24 mouse cellular contexts compared by ENCODE assay signal in genomic region chr10:27264713-27265112, GRCm38 (mm10).
DNase-seq lines count a peak whose midpoint lies in the region; TF ChIP-seq lines count a peak whose summit lies in the region.
"Had no signal": no experiment of that assay in that cellular context is flagged by ENCODE, and none has a peak within 500 bp of the region (broad histone marks: within the 10 kb centered on the region; RNA-seq: fewer than 3 reads in every experiment).

No protein-coding gene starts in this region.

- H3K79me2 ChIP-seq in heart, adult 2 months (replicated peaks; ENCODE audit: control insufficient read depth, insufficient read depth, low read length) = no peaks in the 10 kb centered on the region

- H3K9ac ChIP-seq in heart, adult 2 months (ENCODE audit: low read depth, low read length) = no peak overlapping the region
- H3K9ac ChIP-seq: embryonic facial prominence, embryonic 12.5 days; forebrain, embryonic 12.5 days; heart, embryonic 12.5 days; hindbrain, embryonic 12.5 days; limb, embryonic 12.5 days; liver, postnatal 0 days had no signal

- no peak for DNase-seq in heart, adult 2 months
- no peak for DNase-seq in heart, adult 9 months (ENCODE audit: low spot score in 2 of 2)
- DNase-seq in layer of hippocampus, adult 2 months (ENCODE audit: low spot score in 2 of 2) = no peak
- no peak for DNase-seq in layer of hippocampus, postnatal 10 days (ENCODE audit: low spot score in 2 of 2)
- peak; percentile 13 for DNase-seq in ES-CJ7 (ENCODE audit: low read depth, low spot score)
- DNase-seq in telencephalon, adult 2 months (ENCODE audit: low read depth, low spot score) = peak; percentile 1
- no peak for DNase-seq in lung, adult 18-20 months
- DNase-seq: adrenal gland, adult 8-10 months; B cell, adult 2 months; cerebellum, adult 2 months; cerebellum, postnatal 25 days; gastrocnemius, postnatal 10 days; heart, postnatal 14 days; kidney, adult 18-20 months; kidney, postnatal 14 days; liver, postnatal 0 days; lung, postnatal 10 days; thymus, postnatal 14 days had no signal

- no peaks in the 10 kb centered on the region; the same call in 1 of the 2 replicates for H3K36me3 ChIP-seq in heart, adult 2 months (ENCODE audit: control insufficient read depth, insufficient read depth, low read length)
- H3K36me3 ChIP-seq: embryonic facial prominence, embryonic 12.5 days; forebrain, embryonic 12.5 days; heart, embryonic 12.5 days; hindbrain, embryonic 12.5 days; limb, embryonic 12.5 days had no signal

- whole genome bisulfite sequencing in heart, adult 2 months = 59% methylated on average over 2 of the region's 2 CpGs

- no peak overlapping the region for H3K27ac ChIP-seq in heart, adult 2 months
- no peak overlapping the region for H3K27ac ChIP-seq in layer of hippocampus, adult 2 months
- H3K27ac ChIP-seq: embryonic facial prominence, embryonic 12.5 days; forebrain, embryonic 12.5 days; hindbrain, embryonic 12.5 days; limb, embryonic 12.5 days had no signal

- H3K4me1 ChIP-seq in heart, adult 2 months (ENCODE audit: control insufficient read depth, insufficient read depth, low read length) = no peaks in the 10 kb centered on the region; the same call in 1 of the 2 replicates
- H3K4me1 ChIP-seq: embryonic facial prominence, embryonic 12.5 days; heart, embryonic 12.5 days; limb, embryonic 12.5 days had no signal

- no peak for TF ChIP-seq EP300 in heart, adult 2 months (IDR thresholded peaks at IDR 0.05; ENCODE audit: insufficient read depth, low read depth, low read length)

- no peak for TF ChIP-seq POLR2A in heart, adult 2 months (IDR thresholded peaks at IDR 0.05; ENCODE audit: insufficient read depth, low read depth, low read length)

- H3K27me3 ChIP-seq in heart, adult 2 months (ENCODE audit: control insufficient read depth, insufficient read depth, low read length) = no peaks in the 10 kb centered on the region
- H3K27me3 ChIP-seq: embryonic facial prominence, embryonic 12.5 days; forebrain, embryonic 12.5 days; heart, embryonic 12.5 days; hindbrain, embryonic 12.5 days; limb, embryonic 12.5 days had no signal

- TF ChIP-seq CTCF in heart, adult 2 months (IDR thresholded peaks at IDR 0.05) = peak; percentile 61
- peak; percentile 71 for TF ChIP-seq CTCF in layer of hippocampus, adult 2 months (conservative IDR thresholded peaks at IDR 0.05)

- intact Hi-C loops in heart, adult 2 months (cut with DNase I) = no loop called here

- no peak overlapping the region for H3K4me3 ChIP-seq in heart, adult 2 months
- H3K4me3 ChIP-seq in layer of hippocampus, adult 2 months = no peak overlapping the region
- H3K4me3 ChIP-seq: embryonic facial prominence, embryonic 12.5 days; erythroblast, embryonic 14.5 days; forebrain, embryonic 12.5 days; heart, embryonic 12.5 days; hindbrain, embryonic 12.5 days; limb, embryonic 12.5 days had no signal

Comparison
In these comparisons a context has a peak if more than half of its experiments do, and no peak if none do; other contexts are left out.
1. DNase-seq: peak in ES-CJ7 (single experiment) and telencephalon, adult 2 months (single experiment); none in heart, adult 2 months (0 of 2), heart, adult 9 months (0 of 2), layer of hippocampus, adult 2 months (0 of 2), layer of hippocampus, postnatal 10 days (0 of 2) and lung, adult 18-20 months (0 of 2).